Mouse (Mus musculus) left cerebral cortex, adult 2 months (tissue): ENCODE data around the gene Kcnab2. TPM values are rescaled to one million over a fixed set of nuclear protein-coding genes. Genes with fewer than 3 reads are reported as not detected.

Experiments
- DNase-seq, 2 experiments: peaks; one replicate each; pipeline ENCODE4 v3.0.0; 2021 to 2022; ENCODE audit warnings: low spot score in 2 of 2, mixed read lengths in 1 of 2; ENCODE audit errors: extremely low spot score in 1 of 2
- H3K27ac ChIP-seq: fragments of 200-600 bp; 2 replicates; pipeline ENCODE4 v1.8.1; 2022
- H3K4me3 ChIP-seq: fragments of 200-600 bp; 2 replicates; pipeline ENCODE4 v1.8.1; 2022
- CTCF ChIP-seq: fragments of 200-600 bp; IDR thresholded peaks from 2 replicates; pipeline ENCODE4 v1.8.1; 2022; ENCODE audit warnings: antibody characterized with exemption, mild to moderate bottlenecking, moderate library complexity
- intact Hi-C: fragments of 180-260 bp; cut with DNase I; formaldehyde crosslinking; loops from one replicate; pipeline ENCODE4 v1.15.1; 2025
- total RNA-seq, 2 experiments: library from RNA; stranded (reverse); gene quantifications; 2 replicates each; pipeline ENCODE4 v1.2.3; 2021

Gene Kcnab2
- total RNA-seq, 2 experiments from 2014 or later = 375 to 385 TPM

DNA sequence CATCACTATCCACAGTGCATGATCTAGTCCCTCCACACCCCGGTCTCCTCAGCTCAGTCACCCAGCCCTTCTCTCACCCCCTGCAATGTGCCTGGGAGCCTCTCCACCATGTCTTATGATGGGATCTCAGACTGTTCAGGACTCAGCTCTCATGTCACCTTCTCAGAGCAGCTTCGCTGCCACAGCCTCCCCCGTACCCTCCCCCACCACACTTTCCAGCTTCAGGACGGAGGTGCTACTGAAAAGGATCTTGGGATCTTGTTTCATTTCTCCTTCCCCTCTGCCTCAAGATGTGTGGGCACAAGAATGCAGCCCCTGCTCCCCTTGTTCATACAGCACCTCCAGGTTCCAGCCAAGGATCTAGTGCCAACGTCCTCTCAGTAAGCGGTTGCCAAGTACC lies 54.1 kb downstream of the Kcnab2 start:
- intact Hi-C loops = no loop called here
- DNase-seq = no peak

DNA sequence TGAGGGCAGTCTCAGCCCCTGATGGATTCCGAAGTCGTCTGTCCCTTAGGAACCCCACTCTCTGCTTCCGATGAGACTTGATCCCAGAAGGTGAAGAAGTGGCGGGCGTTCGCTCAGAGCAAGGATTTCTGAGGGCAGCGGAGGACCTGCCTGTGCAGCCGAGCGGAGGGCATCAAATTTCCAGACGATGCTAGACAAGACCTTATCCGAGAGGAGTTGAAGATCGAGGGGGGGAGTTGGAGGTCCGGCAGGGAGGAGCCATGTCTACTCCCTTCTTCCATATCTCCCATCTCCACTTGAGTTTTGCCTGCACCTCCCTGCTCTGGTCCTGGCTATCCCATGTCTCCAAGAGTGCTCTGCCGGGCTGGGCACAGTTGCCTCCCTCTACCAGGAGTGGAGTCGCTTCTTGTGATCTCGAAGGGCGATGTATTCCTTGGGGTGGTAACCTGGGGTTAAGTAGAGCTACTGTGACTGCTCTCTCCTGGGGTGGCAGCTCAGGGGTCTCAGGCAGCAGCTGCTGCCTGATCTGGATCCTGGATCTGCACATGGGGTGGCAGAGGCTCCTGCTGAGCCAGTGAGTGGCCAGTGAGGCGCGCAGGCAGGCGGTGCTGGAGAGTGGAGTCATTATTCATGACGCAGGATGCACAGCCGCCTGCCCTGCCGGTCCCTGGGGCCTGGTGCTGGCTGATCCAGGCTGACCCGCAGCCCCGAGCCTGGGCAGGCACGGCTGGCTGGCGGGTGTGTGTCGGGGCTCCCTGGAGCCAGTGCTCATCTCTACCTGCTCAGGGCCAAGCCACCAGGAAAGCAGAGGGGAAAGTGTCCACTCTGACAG lies 59.2 kb downstream of the Kcnab2 start:
- Histone ChIP-seq H3K4me3 (no peak overlapping the region), H3K27ac (no peak overlapping the region)
- no peak for DNase-seq
- TF ChIP-seq CTCF = no peak
- intact Hi-C loops = no loop called here

More for the DNA sequence above, 54.1 kb downstream of the Kcnab2 start:
- H3K27ac ChIP-seq = peak overlapping the region; percentile 26; the same call in 1 of the 2 replicates
- no peak for TF ChIP-seq CTCF
- H3K4me3 ChIP-seq = no peak overlapping the region

DNA sequence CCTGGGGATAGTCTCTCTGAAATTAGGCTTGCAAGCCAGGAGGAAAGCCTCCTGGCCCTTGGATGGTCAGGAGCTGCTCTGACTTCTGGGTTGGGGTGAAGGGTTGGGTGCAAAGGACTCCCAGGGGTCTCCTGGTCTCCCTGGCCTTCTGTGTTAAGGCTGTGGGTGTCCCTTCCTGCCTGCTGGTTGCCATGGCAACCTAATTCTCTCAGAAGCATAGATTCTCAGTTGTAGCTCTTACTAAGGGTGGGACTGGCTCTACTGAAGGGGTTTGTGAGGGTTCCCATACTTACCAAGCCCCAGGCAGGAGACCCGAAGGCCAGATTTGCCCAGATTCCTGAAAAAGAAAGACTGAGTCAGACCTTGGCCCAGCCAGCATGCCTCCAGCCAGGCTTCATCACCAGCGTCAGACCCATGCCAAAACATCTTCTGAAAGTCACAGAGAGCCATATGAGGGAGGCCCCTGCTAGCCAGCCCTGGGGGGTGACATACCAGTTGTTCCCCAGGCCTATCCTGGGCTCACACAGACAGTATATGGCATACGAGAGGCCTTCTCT lies 65.1 kb downstream of the Kcnab2 start:
- Histone ChIP-seq H3K4me3 (no peak overlapping the region), H3K27ac (peak overlapping the region; percentile 16)
- no peak for DNase-seq
- TF ChIP-seq CTCF = no peak
- intact Hi-C loops = no loop called here

- no peak overlapping the region for H3K4me3 ChIP-seq
- TF ChIP-seq CTCF = no peak
- peak overlapping the region; percentile 44; the same call in 1 of the 2 replicates for H3K27ac ChIP-seq
- intact Hi-C loops = no loop called here
- no peak for DNase-seq
Observed at GRCm38 (mm10) chr4:152410961-152411360, 66.7 kb downstream of the Kcnab2 start.

GRCm38 (mm10) chr4:152406531-152406930 lies 71.1 kb downstream of the Kcnab2 start:
- intact Hi-C loops = loop anchor here (2.0 kb wide), 1 partner anchor 26 kb away; no protein-coding TSS in a partner anchor
- no peak overlapping the region for H3K4me3 ChIP-seq

GRCm38 (mm10) chr4:152405671-152406201 lies 71.9 kb downstream of the Kcnab2 start:
- no peak for TF ChIP-seq CTCF
- Histone ChIP-seq H3K4me3 (no peak overlapping the region), H3K27ac (peak overlapping the region; percentile 89)
- DNase-seq = no peak
- intact Hi-C loops = loop anchor here (2.0 kb wide), 1 partner anchor 27 kb away; no protein-coding TSS in a partner anchor

More at GRCm38 (mm10) chr4:152406531-152406930, 71.1 kb downstream of the Kcnab2 start:
- DNase-seq = no peak
- H3K27ac ChIP-seq = peak overlapping the region; percentile 89
- TF ChIP-seq CTCF = no peak

DNA sequence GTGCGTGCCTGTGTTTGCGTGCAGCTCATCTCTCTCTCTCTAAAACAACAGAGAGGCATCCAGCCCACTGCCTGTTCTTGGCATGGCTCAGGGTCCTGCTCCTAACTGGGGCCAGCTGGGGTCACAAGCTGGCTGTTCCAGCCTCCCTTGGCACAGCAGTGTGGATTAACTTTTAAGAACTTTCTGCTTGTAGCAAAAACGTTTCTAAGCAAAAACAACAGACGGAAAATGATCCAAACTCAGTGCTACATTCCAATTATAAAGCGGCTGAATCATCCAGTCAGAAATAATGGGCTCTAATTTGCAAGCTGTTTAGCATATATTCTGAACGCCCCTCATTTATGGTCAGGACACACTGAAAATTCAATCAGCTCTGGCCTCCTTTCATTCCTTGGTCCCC lies 72.5 kb downstream of the Kcnab2 start:
- H3K27ac ChIP-seq = peak overlapping the region; percentile 89
- DNase-seq = no peak
- intact Hi-C loops = no loop called here
- H3K4me3 ChIP-seq = no peak overlapping the region
- no peak for TF ChIP-seq CTCF

DNA sequence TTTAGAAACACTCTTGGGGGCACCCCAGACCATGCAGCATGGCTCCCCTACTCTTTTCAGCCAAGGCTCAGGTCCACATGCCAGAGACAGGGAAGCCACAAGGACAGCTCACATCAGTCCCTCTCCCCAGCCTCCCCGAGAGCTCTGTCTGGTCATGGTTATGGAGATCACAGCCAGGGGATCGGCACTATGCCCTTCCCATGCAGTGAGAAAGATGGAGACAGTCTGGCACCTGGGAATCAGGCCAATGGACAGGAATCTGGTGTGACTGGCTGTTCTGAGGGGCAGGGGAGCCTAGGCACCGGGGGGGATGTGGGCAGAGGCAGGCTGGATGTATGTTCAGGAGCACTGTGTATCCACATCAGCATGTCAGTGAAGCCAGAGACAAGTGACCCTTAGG lies 78.7 kb downstream of the Kcnab2 start:
- TF ChIP-seq CTCF = no peak
- intact Hi-C loops = no loop called here
- Histone ChIP-seq H3K27ac (no peak overlapping the region), H3K4me3 (no peak overlapping the region)
- DNase-seq = no peak

GRCm38 (mm10) chr4:152392627-152393026 lies 85.0 kb downstream of the Kcnab2 start:
- no peak for TF ChIP-seq CTCF
- H3K27ac ChIP-seq = peak overlapping the region; percentile 78
- no peak for DNase-seq

DNA sequence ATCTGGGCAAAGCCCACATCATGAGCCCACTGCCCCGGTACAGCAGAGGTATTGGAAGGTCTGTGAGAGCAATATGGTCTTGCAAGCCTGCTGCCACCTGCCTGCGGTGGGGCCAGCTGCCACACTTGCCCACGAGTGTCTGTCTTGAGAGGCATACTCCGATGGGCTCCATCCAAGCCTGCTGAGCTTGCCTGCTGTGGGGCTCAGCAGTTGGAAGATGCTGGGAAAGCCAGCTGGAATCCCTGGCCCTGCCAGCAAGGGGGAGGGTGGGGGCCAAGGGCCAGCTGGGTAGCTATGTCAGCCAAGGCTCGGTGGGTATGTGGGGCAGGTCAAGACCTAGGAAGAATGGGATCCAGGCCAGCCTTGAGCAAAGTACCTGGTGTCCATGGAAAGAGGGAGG lies 85.5 kb downstream of the Kcnab2 start:
- Histone ChIP-seq H3K4me3 (no peak overlapping the region), H3K27ac (peak overlapping the region; percentile 78)
- intact Hi-C loops = loop anchor here (5.0 kb wide), 1 partner anchor 40 kb away; no protein-coding TSS in a partner anchor
- peak in 1 of 2 experiments; percentile 54 for DNase-seq
- TF ChIP-seq CTCF = no peak; the same call in 1 of the 2 replicates

More at GRCm38 (mm10) chr4:152392627-152393026, 85.0 kb downstream of the Kcnab2 start:
- intact Hi-C loops = loop anchor here (5.0 kb wide), 1 partner anchor 40 kb away; no protein-coding TSS in a partner anchor
- H3K4me3 ChIP-seq = no peak overlapping the region

DNA sequence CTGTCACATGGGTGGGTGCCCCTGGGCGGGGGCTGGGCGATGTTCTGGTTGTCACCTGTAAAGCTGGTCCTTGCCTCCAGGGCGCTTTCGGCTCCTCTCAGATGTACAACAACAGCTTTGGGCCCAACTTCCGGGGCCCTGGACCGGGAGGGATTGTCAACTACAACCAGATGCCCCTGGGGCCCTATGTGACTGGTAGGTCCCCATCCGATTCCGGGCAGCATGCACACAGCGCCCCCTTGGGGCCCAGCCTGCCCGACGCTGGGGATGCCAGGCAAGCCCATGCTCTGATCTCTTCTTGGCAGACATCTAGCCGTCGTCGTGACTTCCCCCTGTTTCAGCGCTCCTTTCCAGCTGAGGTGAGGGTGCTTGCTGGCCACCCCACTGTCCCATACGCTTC lies 92.0 kb downstream of the Kcnab2 start:
- peak; percentile 59 for TF ChIP-seq CTCF
- intact Hi-C loops = no loop called here
- no peak for DNase-seq

More for the DNA sequence above, 92.0 kb downstream of the Kcnab2 start:
- H3K4me3 ChIP-seq = no peak overlapping the region
- H3K27ac ChIP-seq = no peak overlapping the region
